Comparison of ENCODE assay signal across 24 mouse cellular contexts in the genomic region with DNA sequence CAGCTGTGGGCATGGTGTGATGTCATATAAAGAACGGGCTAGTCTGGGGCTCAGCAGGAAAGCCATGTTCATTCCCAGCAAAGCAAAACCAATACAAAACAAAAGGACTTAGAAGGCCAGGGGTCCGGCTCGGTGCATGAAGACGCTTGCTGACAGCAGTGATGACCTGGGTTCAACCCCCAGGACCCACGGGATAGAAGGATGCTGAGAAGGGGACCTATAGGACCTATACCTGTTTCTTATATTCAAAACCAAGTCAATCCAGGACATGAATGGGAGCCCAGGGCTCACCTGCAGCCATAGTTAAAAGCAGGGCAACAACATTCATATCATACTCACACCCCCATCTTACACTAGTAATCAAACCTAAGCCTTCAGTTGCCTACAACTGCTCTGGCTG. TPM values are rescaled to one million over a fixed set of nuclear protein-coding genes. Genes with fewer than 3 reads are reported as not detected.
DNase-seq lines count a peak whose midpoint lies in the region; ATAC-seq and TF ChIP-seq lines count a peak whose summit lies in the region.
"Had no signal": no experiment of that assay in that cellular context is flagged by ENCODE, and none has a peak within 500 bp of the region (broad histone marks: within the 10 kb centered on the region; RNA-seq: fewer than 3 reads in every experiment).

No protein-coding gene starts in this region.

- 68% methylated on average over 5 of the region's 5 CpGs for WGBS in liver, embryonic 13.5 days (ENCODE audit: insufficient replicate concordance)
- WGBS in midbrain, embryonic 15.5 days = 75% methylated on average over 5 of the region's 5 CpGs
- WGBS in midbrain, postnatal 0 days = 67% methylated on average over 5 of the region's 5 CpGs

- peak; percentile 87 for DNase-seq in heart, adult 11 months
- no peak for DNase-seq in heart, postnatal 10 days
- no peak for DNase-seq in liver, embryonic 13.5 days
- no peak for DNase-seq in liver
- DNase-seq in midbrain, postnatal 0 days (ENCODE audit: low spot score) = no peak
- peak; percentile 10 for DNase-seq in naive thymus-derived CD4-positive, alpha-beta T cell, adult 2 months (ENCODE audit: low read depth)
- DNase-seq in layer of hippocampus, postnatal 25 days (ENCODE audit: extremely low spot score in 1 of 2, low spot score in 1 of 2) = no peak
- DNase-seq: adrenal gland, adult 8-10 months; adrenal gland, postnatal 25 days; cerebellum, adult 8-10 months; cerebellum, postnatal 10 days; cerebellum, postnatal 36 days; embryo, embryonic 11 days; gastrocnemius, postnatal 10 days; gastrocnemius, postnatal 36 days; heart, postnatal 14 days had no signal

- no peaks in the 10 kb centered on the region for H3K9me3 ChIP-seq in liver, embryonic 13.5 days (replicated peaks)
- H3K9me3 ChIP-seq in midbrain, embryonic 15.5 days = no peaks in the 10 kb centered on the region
- H3K9me3 ChIP-seq in midbrain, postnatal 0 days (ENCODE audit: low read length) = no peaks in the 10 kb centered on the region
- H3K9me3 ChIP-seq: embryonic facial prominence, embryonic 10.5 days; embryonic facial prominence, embryonic 13.5 days; forebrain, embryonic 13.5 days; heart, embryonic 12.5 days; heart, embryonic 15.5 days; hindbrain, embryonic 12.5 days; hindbrain, embryonic 15.5 days had no signal

- no peak for TF ChIP-seq CTCF in midbrain, postnatal 0 days (IDR thresholded peaks at IDR 0.05)

- intact Hi-C loops in heart, postnatal 10 days (cut with DNase I) = loop anchor here (5.0 to 10.0 kb wide), 3 partner anchors 209 to 442 kb away; no protein-coding TSS in a partner anchor

- peaks cover 43% of the 10 kb centered on the region for H3K4me1 ChIP-seq in liver, embryonic 13.5 days (replicated peaks)
- H3K4me1 ChIP-seq in midbrain, embryonic 15.5 days = peaks cover 6% of the 10 kb centered on the region; the same call in 1 of the 2 replicates
- H3K4me1 ChIP-seq in midbrain, postnatal 0 days (ENCODE audit: insufficient read depth, low read length) = no peaks in the 10 kb centered on the region
- H3K4me1 ChIP-seq: hindbrain, embryonic 12.5 days had no signal

- peak overlapping the region; percentile 57; the same call in 1 of the 2 replicates for H3K4me2 ChIP-seq in liver, embryonic 13.5 days
- no peak overlapping the region for H3K4me2 ChIP-seq in midbrain, embryonic 15.5 days
- no peak overlapping the region for H3K4me2 ChIP-seq in midbrain, postnatal 0 days (ENCODE audit: low read depth, low read length, poor library complexity, severe bottlenecking)

- no peaks in the 10 kb centered on the region for H3K36me3 ChIP-seq in liver, embryonic 13.5 days
- H3K36me3 ChIP-seq in midbrain, embryonic 15.5 days (replicated peaks) = no peaks in the 10 kb centered on the region
- H3K36me3 ChIP-seq in midbrain, postnatal 0 days (ENCODE audit: insufficient read depth, low read length) = no peaks in the 10 kb centered on the region
- H3K36me3 ChIP-seq: embryonic facial prominence, embryonic 10.5 days; embryonic facial prominence, embryonic 13.5 days; heart, embryonic 12.5 days; heart, embryonic 15.5 days; hindbrain, embryonic 12.5 days; hindbrain, embryonic 15.5 days had no signal

- no peak for ATAC-seq in liver, embryonic 13.5 days (ENCODE audit: low read depth)
- 0 out of 2 replicates have a peak, but pooled peaks have one; percentile 15 for ATAC-seq in midbrain, embryonic 15.5 days (replicated peaks)
- ATAC-seq in midbrain, postnatal 0 days (ENCODE audit: low FRiP score) = no peak

- peak overlapping the region; percentile 84 for H3K27ac ChIP-seq in liver, embryonic 13.5 days
- H3K27ac ChIP-seq in midbrain, embryonic 15.5 days = no peak overlapping the region
- no peak overlapping the region for H3K27ac ChIP-seq in midbrain, postnatal 0 days (ENCODE audit: low read depth, low read length)
- H3K27ac ChIP-seq: embryonic facial prominence, embryonic 10.5 days; embryonic facial prominence, embryonic 13.5 days; forebrain, embryonic 13.5 days; heart, embryonic 15.5 days; hindbrain, embryonic 12.5 days; hindbrain, embryonic 15.5 days had no signal

- H3K4me3 ChIP-seq in liver, embryonic 13.5 days (replicated peaks) = no peak overlapping the region
- no peak overlapping the region for H3K4me3 ChIP-seq in midbrain, embryonic 15.5 days
- no peak overlapping the region for H3K4me3 ChIP-seq in midbrain, postnatal 0 days (ENCODE audit: low read depth, low read length)
- H3K4me3 ChIP-seq: hindbrain, embryonic 12.5 days had no signal

- H3K9ac ChIP-seq in liver, embryonic 13.5 days = peak overlapping the region; percentile 58
- no peak overlapping the region for H3K9ac ChIP-seq in midbrain, embryonic 15.5 days
- no peak overlapping the region for H3K9ac ChIP-seq in midbrain, postnatal 0 days (replicated peaks; ENCODE audit: low read length, poor library complexity, severe bottlenecking)
- H3K9ac ChIP-seq: embryonic facial prominence, embryonic 13.5 days; forebrain, embryonic 13.5 days; heart, embryonic 15.5 days; hindbrain, embryonic 12.5 days; hindbrain, embryonic 15.5 days had no signal

- H3K27me3 ChIP-seq in liver, embryonic 13.5 days = no peaks in the 10 kb centered on the region
- H3K27me3 ChIP-seq in midbrain, embryonic 15.5 days (replicated peaks) = no peaks in the 10 kb centered on the region
- no peaks in the 10 kb centered on the region for H3K27me3 ChIP-seq in midbrain, postnatal 0 days (ENCODE audit: insufficient read depth, low read length)
- H3K27me3 ChIP-seq: embryonic facial prominence, embryonic 13.5 days; forebrain, embryonic 13.5 days; heart, embryonic 12.5 days; heart, embryonic 15.5 days; hindbrain, embryonic 12.5 days; hindbrain, embryonic 15.5 days had no signal

RNA-seq across cellular contexts. Expression of gene Ak3, which starts 15.2 kb away (rescaled TPM):
- 10 to 100 TPM; 82.7 to 83.3 TPM for total RNA-seq in heart, postnatal 10 days (2021)
- 42.7 and 54.3 TPM in 2 replicates for polyA plus RNA-seq in liver, embryonic 13.5 days (2015; fragmentation: Nextera tagmentation; extraction: Ambion mirVana)
- 65.8 and 71.8 TPM in 2 replicates for polyA plus RNA-seq in midbrain, embryonic 15.5 days (2015; fragmentation: Nextera tagmentation; extraction: Ambion mirVana)
- 75.4 and 99.4 TPM in 2 replicates for total RNA-seq in midbrain, postnatal 0 days (2014; rRNA removed)
- polyA plus RNA-seq in midbrain, postnatal 0 days (2015; fragmentation: Nextera tagmentation; extraction: Ambion mirVana) = 69.0 and 74.6 TPM in 2 replicates
- total RNA-seq in layer of hippocampus, postnatal 25 days (2021) = 10 to 100 TPM; 52.3 to 54.3 TPM

RNA-seq across cellular contexts. Expression of gene Rcl1, which starts 38.2 kb away (rescaled TPM):
- total RNA-seq in heart, postnatal 10 days (2021) = 1 to 10 TPM; 6.5 to 8.2 TPM
- polyA plus RNA-seq in liver, embryonic 13.5 days (2015; fragmentation: Nextera tagmentation; extraction: Ambion mirVana) = 73.8 and 82.4 TPM in 2 replicates
- 32.8 and 36.3 TPM in 2 replicates for polyA plus RNA-seq in midbrain, embryonic 15.5 days (2015; fragmentation: Nextera tagmentation; extraction: Ambion mirVana)
- 23.6 and 26.1 TPM in 2 replicates for total RNA-seq in midbrain, postnatal 0 days (2014; rRNA removed)
- polyA plus RNA-seq in midbrain, postnatal 0 days (2015; fragmentation: Nextera tagmentation; extraction: Ambion mirVana) = 34.6 and 37.8 TPM in 2 replicates
- total RNA-seq in layer of hippocampus, postnatal 25 days (2021) = 10 to 100 TPM; 17.6 to 18.8 TPM

Comparison
In these comparisons a context has a peak if more than half of its experiments do, and no peak if none do; other contexts are left out.
1. DNase-seq: peak in heart, adult 11 months (single experiment) and naive thymus-derived CD4-positive, alpha-beta T cell, adult 2 months (single experiment); none in heart, postnatal 10 days (0 of 2), liver, embryonic 13.5 days (single experiment), liver (single experiment), midbrain, postnatal 0 days (single experiment) and layer of hippocampus, postnatal 25 days (0 of 2).